Mouse (Mus musculus) E14TG2a.4 (cell line): ENCODE measurements around the gene Gast.

Experiments used
- H3K27me3 ChIP-seq: 2 replicates; pipeline ENCODE4 v1.6.1; 2014; ENCODE audit warnings: low read length, control low read depth; ENCODE audit not compliant: insufficient read depth
- H3K36me3 ChIP-seq: 2 replicates; pipeline ENCODE4 v1.6.1; 2014; ENCODE audit warnings: low read length, control low read depth; ENCODE audit not compliant: insufficient read depth
- H3K4me1 ChIP-seq: replicated peaks from 2 replicates; pipeline ENCODE4 v1.6.1; 2014; ENCODE audit warnings: low read depth, low read length, control low read depth
- H3K4me3 ChIP-seq: replicated peaks from 2 replicates; pipeline ENCODE4 v1.5.1; 2014; ENCODE audit warnings: mild to moderate bottlenecking, low read length
- H3K9me3 ChIP-seq: 2 replicates; pipeline ENCODE4 v1.6.1; 2014; ENCODE audit warnings: low read length, control low read depth
- CTCF ChIP-seq: conservative IDR thresholded peaks from 2 replicates; pipeline ENCODE4 v1.5.1; 2014; ENCODE audit warnings: low read length
- NANOG ChIP-seq: IDR thresholded peaks from 2 replicates; pipeline ENCODE4 v1.6.1; 2014; ENCODE audit warnings: borderline replicate concordance, low read length, mixed read lengths
- POU5F1 ChIP-seq: IDR thresholded peaks from 2 replicates; pipeline ENCODE4 v1.6.1; 2014; ENCODE audit warnings: low read length, borderline replicate concordance

The Gast gene

DNA sequence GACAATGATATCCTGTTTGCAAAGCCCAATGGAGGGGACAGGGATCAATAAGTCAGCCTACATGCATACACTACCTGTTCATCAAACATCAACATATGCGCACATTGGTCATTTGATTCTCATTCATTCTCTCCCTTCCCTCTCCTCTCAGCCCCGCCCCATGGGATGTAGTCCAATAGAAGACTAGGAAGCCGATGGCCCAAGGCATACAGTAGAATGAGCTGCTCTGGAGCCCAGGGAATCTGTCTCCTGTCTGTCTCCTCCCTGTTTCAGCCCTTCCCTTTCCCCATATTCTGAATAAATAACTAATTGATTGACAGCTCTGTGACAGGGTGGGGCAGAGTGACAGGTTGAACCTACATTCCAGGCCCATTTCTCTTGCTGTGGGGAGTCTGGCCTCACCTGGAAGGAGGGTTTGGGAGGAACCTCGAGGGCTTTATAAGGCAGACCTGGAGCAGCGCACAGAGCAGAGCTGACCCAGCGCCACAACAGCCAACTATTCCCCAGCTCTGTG lies at the start of gene Gast:
Gene Gast, plus strand, starts transcription at position 464 of the 514 bp plus-strand sequence.
- Histone ChIP-seq H3K9me3 (no peaks in the 10 kb centered on the region), H3K36me3 (no peaks in the 10 kb centered on the region), H3K4me3 (no peak within 1 kb of the TSS), H3K4me1 (peaks cover 25% of the 10 kb centered on the region), H3K27me3 (peaks cover 23% of the 10 kb centered on the region)
- TF ChIP-seq NANOG (no peak), POU5F1 (no peak), CTCF (no peak)

DNA sequence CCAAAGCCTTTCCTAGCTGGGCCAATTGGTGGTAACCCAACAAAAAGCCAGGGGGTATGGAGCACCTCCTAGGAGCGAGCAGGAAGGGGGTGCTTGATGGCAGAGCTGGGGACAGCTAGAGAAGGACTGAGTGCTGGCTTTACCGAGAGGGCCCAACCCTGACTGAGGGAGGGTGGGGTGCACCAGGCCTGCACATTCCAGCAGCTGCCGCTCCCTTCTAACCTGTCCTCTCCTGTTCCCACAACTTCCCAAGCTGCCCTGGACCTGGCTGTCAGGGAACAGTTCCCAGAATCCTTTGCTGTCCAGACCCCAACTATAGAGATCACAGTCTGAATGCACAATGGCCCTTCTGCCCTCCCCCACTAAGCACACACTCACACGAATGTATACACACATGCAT lies 49.2 kb upstream of the Gast start:
- no peaks in the 10 kb centered on the region for H3K36me3 ChIP-seq
- TF ChIP-seq NANOG (no peak), POU5F1 (no peak), CTCF (no peak)

DNA sequence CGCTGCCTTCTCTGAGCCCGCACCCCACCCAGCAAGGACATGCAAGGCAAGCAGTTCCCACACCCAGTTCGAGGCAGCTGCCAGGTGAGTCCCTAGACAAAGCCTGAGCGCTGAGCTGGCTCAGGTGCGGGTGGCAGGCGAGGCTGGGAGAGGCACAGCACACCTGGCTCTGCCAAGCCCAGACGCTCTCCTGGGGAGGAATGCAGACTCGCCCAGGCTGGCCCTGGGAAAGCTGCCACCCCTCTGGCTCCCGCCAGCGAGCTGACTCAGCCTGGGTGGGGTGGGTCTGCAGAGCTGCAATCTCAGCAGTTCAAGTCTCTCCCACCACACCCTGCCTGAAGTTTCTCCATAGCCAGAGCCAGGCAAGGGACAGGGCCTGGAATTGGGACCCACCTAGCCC lies 47.2 kb upstream of the Gast start:
- peaks cover 18% of the 10 kb centered on the region for H3K27me3 ChIP-seq
- no peaks in the 10 kb centered on the region for H3K36me3 ChIP-seq
- TF ChIP-seq POU5F1: no peak
- no peak for TF ChIP-seq NANOG
- TF ChIP-seq CTCF: no peak
- no peaks in the 10 kb centered on the region for H3K9me3 ChIP-seq
- peak overlapping the region; percentile 63 for H3K4me3 ChIP-seq
- peaks cover 81% of the 10 kb centered on the region for H3K4me1 ChIP-seq

More for the DNA sequence above, 49.2 kb upstream of the Gast start:
- peak overlapping the region; percentile 20; the same call in 1 of the 2 replicates for H3K4me3 ChIP-seq
- peaks cover 18% of the 10 kb centered on the region for H3K27me3 ChIP-seq
- H3K4me1 ChIP-seq: peaks cover 94% of the 10 kb centered on the region
- no peaks in the 10 kb centered on the region for H3K9me3 ChIP-seq

DNA sequence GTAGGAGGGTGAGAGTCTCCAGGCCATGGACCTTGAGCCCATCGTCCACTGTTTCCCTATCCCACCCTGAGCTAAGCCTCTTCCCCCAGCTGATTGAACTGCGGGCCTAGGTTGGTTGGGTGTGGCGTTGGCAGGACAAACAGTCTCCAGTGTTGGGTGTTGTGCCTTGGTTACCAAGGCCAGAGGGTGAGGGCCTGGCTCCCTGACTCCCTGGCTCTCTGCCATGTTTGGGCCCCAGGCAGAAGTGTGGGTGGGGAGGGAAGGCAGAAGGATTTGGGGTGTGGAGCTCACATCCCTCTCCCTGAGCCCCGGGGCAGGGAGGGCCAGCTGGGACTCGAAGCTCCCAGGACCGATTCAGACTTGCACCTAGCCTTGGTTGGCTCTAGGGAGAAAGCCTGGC lies 45.3 kb upstream of the Gast start:
- peaks cover 18% of the 10 kb centered on the region for H3K27me3 ChIP-seq
- no peak for TF ChIP-seq POU5F1
- no peak for TF ChIP-seq CTCF
- no peak for TF ChIP-seq NANOG
- peaks cover 76% of the 10 kb centered on the region for H3K4me1 ChIP-seq
- H3K36me3 ChIP-seq: no peaks in the 10 kb centered on the region
- H3K9me3 ChIP-seq: no peaks in the 10 kb centered on the region
- H3K4me3 ChIP-seq: no peak overlapping the region

DNA sequence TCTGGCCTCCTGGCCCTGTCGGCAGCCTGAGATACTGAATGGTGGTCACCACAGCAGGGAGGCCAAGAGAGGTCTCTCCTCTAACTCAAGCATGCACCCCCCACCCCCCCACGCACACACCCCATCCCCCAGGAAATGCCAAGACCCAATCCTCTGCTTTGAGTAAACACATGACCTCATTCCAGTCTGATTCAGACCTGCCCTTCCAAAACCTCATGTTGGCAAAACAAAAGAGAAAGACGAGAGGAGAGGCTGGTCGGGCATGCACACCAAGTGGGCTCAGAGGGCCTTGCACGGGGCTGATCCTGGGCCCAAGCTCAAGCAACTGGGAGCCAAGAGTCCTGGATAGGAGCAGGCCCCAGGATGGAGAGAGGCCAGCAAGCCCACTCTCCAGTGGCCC lies 44.0 kb upstream of the Gast start:
- Histone ChIP-seq H3K4me3 (no peak overlapping the region), H3K36me3 (no peaks in the 10 kb centered on the region), H3K27me3 (peaks cover 18% of the 10 kb centered on the region), H3K9me3 (no peaks in the 10 kb centered on the region; the same call in 1 of the 2 replicates), H3K4me1 (peaks cover 67% of the 10 kb centered on the region)
- TF ChIP-seq POU5F1 (no peak), NANOG (no peak), CTCF (no peak)

DNA sequence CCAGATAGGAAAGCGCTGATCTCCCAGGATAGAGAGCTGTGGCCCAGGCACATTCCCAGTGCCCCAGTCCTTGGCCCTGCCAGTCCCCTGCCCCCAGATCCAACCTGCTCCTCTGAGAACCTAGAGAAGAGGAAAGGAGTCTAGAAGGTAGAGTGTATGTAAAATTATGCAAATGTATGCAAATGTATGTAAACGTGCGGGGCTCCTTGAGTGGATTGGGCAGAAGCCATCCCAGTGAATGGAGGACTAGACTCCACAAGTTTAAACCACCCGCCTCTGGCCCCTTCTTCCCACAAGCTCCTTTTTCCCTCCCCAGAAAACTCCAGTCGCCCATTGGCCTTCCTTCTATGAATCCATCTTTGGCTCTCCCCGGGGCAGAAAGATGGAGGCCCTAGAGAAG lies 41.3 kb upstream of the Gast start:
- Histone ChIP-seq H3K4me3 (0 out of 2 replicates have a peak overlapping the region, but pooled peaks have one; percentile 5), H3K27me3 (peaks cover 22% of the 10 kb centered on the region), H3K36me3 (no peaks in the 10 kb centered on the region), H3K4me1 (peaks cover 50% of the 10 kb centered on the region), H3K9me3 (no peaks in the 10 kb centered on the region; the same call in 1 of the 2 replicates)
- TF ChIP-seq POU5F1: peak; percentile 34; the same call in 1 of the 2 replicates
- TF ChIP-seq NANOG: no peak

DNA sequence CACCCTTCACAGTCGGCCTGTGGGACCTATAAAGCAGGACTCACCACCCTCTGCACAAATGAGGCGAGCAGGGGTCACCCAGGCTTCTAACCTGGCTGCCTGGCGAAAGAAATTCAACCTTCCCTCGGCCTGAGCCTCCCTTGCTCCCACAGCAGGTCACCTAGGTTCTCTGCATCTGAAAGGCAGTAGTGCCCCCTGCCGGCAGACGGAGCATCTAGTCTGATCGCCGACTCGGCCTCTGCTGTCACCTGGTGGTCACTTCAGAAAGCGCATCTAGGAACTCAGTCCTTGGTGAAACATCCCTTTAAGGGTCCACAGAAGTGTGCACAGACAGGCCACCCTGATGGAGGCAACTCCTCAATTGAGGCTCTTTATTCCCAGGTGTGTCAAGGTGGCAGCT lies 38.9 kb upstream of the Gast start:
- Histone ChIP-seq H3K36me3 (no peaks in the 10 kb centered on the region), H3K4me3 (no peak overlapping the region), H3K9me3 (no peaks in the 10 kb centered on the region; the same call in 1 of the 2 replicates), H3K4me1 (peaks cover 40% of the 10 kb centered on the region), H3K27me3 (peaks cover 4% of the 10 kb centered on the region; the same call in 1 of the 2 replicates)
- TF ChIP-seq CTCF (peak; percentile 97), NANOG (no peak)

DNA sequence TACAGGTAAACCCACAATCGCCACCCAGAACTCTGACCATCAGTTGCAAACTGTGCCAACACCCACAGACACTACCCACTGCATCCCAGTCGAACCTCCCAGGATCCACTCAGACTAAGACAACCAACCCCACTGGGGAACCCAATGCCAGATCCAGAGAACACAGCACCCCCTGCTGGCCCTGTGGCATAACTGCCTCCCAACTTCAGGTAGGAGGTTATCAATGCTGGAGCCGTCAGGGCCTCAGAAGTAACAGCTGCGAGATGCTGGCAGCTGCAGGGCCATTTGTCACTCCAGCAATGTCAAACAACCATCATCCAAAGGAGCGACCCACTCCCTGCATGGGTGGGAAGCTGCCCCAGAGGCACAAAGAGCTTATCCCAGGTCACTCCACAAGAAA lies 36.4 kb upstream of the Gast start:
- Histone ChIP-seq H3K9me3 (no peaks in the 10 kb centered on the region; the same call in 1 of the 2 replicates), H3K4me1 (peaks cover 32% of the 10 kb centered on the region), H3K4me3 (peak overlapping the region; percentile 65), H3K27me3 (0 out of 2 replicates have a peak, but pooled peaks cover 4% of the 10 kb centered on the region), H3K36me3 (no peaks in the 10 kb centered on the region)
- TF ChIP-seq NANOG: no peak
- TF ChIP-seq CTCF: peak; percentile 74
